Mouse (Mus musculus) frontal cortex, postnatal 14 days (tissue): Measurements from ENCODE around the gene Ctsl.
A peak's percentile ranks its signal among the peaks of the same experiment; 100 is the strongest.

Source experiments
- DNase-seq, 2 experiments: peaks; one replicate each; pipeline ENCODE4 v3.0.0; 2022; ENCODE audit warnings: low spot score in 2 of 2

Gene Ctsl

GRCm38 (mm10) chr13:64370173-64370940, at the start of gene Ctsl:
TSS of gene Ctsl (minus strand) at chr13:64370890.
- DNase-seq, result peak; percentile 87 to 88

DNA sequence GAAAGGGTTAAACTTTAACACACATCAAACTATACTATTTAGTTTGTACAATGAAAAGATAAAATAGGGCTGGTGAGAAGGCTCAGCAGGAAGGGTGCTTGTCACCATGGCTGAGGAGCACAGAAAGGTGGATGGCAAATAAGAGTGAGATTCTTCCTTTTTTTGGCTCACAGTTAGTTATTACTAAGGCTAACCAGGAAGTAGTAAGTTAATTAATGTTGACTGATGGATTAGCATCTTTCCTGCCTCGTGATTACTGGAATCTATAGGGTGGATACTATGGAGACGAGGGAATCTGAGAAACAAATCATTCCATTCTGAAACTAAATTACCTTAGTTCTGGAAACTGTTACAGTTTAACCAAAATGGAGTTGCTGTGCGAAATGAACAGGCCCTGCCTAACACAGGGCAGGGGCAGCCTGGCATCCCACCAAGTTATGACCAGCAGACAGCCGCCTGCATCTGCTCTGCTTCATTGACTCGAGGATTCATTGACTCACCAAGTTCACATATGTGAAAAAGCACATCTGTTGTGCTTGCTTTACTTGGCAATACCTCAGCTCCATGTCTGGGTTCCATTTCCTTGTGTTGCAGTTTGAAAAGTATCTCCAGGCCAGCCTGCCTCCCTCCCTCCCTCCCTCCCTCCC, 46.4 kb upstream of the Ctsl start:
- no peak for DNase-seq

GRCm38 (mm10) chr13:64415659-64416058, 45.0 kb upstream of the Ctsl start:
- no peak for DNase-seq

GRCm38 (mm10) chr13:64412752-64413257, 42.1 kb upstream of the Ctsl start:
- DNase-seq, result no peak

- no peak for DNase-seq
These were observed 40.6 kb upstream of the Ctsl start for GRCm38 (mm10) chr13:64411282-64411681.

- DNase-seq, result no peak
These were observed 39.9 kb upstream of the Ctsl start for GRCm38 (mm10) chr13:64410604-64411003.

- DNase-seq, result no peak
These were observed 37.3 kb upstream of the Ctsl start for GRCm38 (mm10) chr13:64407992-64408391.

GRCm38 (mm10) chr13:64405550-64405949, 34.9 kb upstream of the Ctsl start:
- no peak for DNase-seq

- no peak for DNase-seq
These were observed 32.8 kb upstream of the Ctsl start for GRCm38 (mm10) chr13:64403519-64403918.

DNA sequence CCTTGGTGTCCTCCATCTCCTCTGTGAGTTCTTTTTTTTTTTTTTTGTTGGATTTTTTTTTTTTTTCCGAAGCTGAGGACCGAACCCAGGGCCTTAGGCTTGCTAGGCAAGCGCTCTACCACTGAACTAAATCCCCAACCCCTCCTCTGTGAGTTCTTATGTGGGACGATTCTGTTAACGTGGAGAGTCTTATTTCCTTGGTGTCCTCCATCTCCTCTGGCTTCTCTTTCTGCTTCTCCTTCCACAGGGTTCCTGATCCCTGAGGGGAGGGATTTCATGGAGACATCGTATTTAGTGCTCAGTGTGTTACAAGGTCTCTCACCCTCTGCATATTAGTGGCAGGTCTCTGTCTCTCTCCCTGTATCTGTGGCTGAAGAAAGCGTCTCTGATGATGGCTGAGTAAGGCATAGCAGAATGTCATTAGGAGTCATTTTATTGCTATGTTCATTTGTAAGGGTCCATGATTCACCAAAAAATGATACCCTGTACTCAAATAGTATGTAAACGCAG, 32.3 kb upstream of the Ctsl start:
- DNase-seq, result no peak

- DNase-seq, result no peak
These were observed 31.8 kb upstream of the Ctsl start for GRCm38 (mm10) chr13:64402504-64402949.

DNA sequence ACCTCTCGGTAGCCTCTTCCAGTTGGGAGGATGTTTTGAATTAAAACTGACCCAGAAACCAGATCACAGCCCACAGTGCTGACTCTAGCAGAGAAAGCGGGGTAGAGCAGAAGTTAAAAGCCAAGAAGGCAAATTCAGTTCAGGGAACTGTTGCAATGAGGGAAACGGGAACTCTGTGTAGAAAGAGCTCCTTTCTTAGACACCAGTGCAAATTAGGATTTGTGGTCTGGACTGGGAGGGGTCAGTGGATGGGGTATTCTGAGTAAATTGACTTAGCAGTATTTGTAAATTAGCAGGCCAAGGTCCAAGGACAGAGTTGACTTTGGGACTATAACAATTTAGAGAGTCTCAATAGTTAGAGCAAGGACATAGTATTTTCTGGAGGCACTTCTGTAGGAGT, 31.3 kb upstream of the Ctsl start:
- no peak for DNase-seq

DNA sequence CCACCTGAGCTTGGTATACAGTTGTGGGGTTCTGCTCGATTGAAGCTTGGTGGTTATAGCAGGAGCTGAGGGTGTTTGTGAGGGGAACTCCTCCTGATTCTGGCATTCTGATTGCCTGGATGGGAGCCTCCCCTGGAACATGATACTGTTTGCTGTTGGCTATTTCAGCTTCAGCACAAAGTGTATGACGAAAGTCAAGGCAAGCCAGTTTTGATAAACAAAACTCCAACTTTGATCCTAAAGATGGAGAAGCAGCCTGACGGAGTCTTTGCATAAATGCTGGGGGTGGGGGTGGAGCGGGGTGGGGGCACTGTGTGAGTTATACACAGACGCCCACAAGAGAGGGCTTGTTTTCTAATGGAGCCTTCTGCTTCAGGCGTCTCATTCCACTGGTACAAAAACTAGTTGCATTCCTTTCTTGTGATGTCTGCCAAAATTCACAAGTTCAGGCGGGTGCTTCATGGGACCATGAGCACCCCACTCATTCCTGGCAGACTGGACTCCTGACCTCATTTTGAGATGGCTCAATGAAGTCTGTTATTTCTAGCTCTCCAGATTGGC, 30.2 kb upstream of the Ctsl start:
- DNase-seq, result no peak

DNA sequence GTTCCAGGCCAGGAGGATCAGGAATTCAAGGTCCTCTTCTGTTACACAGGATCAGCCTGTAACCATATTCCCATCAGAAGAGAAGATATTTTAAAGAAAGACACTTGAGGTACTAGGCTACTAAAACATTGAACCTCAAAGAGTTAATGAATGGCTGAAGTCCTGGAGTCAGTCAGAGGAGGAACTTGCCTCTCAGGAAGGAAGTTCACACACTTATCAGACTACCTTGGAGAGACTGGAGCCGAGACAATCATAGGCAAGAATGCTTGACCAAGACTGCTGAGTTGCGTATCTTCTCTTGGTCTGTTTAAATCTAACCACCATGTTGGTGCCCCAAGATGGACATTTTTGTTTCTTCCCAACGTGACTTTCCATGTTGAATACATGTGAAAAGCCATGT, 29.2 kb upstream of the Ctsl start:
- no peak for DNase-seq

- DNase-seq, result no peak
These were observed 27.4 kb upstream of the Ctsl start for GRCm38 (mm10) chr13:64398065-64398464.

- no peak for DNase-seq
These were observed 26.3 kb upstream of the Ctsl start for GRCm38 (mm10) chr13:64396979-64397378.

DNA sequence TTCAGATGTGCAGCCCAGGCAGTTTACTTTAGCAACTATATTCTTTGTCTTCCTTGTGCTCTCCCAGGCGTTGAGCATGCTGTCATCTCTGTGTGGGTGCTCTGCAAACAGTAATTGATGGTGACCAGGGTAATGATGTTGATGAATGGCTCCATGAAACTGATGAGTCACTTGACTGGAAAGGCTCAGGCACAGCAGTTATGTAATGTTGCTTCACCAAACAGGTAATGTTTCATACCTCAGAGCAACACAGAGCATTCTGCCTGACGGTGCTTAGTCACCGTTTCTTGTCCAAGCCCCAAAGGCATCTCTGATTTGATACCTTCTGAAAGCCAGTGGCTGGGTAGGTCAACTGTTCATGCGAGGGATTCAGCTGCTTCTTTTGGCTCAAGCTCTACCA, 17.7 kb upstream of the Ctsl start:
- no peak for DNase-seq

DNA sequence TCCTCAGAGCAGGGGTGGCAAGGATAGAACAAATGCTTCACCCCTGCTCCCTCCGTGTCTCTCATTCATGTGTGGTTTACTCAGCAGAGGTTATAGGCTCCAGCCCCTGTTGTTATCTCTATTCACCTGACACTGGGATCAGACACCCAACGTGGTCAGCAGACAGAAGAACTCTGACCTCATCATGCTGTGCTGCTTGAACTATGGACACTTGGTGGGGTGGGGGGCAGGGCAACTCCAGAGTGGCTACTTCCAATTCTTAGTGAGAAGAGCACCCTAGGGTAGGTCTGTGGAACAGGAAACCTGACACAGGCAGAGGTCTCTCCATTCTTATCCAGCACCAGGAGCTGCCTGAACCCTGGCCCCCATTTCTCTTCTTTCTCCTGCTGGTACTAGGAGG, 15.4 kb upstream of the Ctsl start:
- DNase-seq, result no peak

DNA sequence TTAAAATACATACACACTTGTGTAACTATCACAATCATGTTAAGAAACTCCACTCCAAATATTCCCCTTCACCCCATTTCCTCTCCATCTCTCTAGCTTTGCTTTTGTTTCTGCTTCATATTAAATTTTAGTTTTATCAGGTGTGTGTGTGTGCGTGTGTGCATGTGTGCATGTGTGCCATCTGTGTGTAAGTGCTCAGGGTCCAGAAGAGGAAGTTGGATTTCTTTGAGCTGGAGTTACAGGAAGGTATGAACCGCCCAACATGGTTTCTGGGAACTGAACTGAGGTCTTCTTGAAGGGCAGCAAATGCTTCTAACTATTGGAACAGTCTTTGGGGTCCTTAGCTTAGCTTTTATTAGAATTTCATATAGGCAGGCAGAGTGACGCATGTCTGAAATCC, 14.2 kb upstream of the Ctsl start:
- no peak for DNase-seq

DNA sequence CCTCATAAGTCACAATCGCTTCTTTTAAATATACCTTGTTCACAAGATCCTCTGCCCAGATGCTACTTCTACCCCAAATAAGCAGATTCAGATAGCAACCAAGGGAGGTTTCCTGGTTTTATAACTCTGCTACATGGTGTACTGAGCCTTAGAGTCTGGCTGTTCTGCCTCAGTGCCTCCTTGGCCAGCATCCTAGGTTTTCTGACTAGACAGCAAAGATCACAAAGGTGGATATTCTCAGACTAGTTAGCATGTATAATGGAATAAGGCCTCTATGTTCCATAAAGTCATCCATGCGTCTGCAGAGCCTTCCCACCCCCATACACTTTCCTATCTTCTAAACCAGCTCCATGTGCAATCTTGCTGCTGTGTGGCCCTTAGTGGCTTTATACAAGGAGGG, 9.6 kb upstream of the Ctsl start:
- no peak for DNase-seq

- DNase-seq, result no peak
These were observed 7.9 kb upstream of the Ctsl start for GRCm38 (mm10) chr13:64378601-64379000.

DNA sequence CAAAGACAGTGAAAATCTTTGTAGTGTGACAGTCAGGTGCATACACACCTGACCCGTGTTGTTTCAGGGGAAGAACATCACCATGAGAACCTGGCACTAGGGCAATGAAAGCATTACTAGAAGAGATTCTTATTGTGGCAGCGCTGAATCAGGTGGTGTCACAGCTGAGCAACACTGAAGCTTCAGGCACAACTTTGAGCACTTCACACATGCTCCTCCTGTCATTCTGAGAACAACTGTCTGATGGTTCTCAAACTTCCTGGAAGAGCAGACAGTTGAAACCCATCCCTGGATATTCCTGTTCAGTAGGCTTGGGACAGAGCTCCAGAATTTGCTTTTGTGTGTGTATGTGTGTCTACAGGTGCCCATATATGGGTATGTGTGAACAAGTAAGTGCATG, 5.8 kb upstream of the Ctsl start:
- DNase-seq, result no peak

DNA sequence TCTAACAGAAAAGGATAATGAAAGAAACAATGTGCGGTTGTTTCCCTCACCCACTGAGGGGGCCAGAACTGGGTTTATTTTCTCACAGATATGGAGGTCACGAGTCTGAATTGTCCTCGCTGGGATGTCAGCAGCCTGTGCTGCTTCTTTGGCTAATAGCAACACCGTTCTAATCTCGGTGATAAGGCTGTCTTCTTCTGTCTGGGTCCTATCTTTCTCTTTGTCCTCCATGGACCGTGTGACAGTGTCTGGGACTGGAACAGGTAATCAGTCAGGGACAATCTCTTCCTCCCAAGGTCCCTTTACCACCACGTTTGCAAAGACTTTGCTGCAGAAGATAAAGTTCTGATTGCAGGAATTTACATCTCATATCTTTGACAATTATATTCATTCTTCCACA, 4.5 kb upstream of the Ctsl start:
- no peak for DNase-seq
